Mouse (Mus musculus) retina, postnatal 7 days (tissue): ENCODE results near the gene Ghrh.
"Not testable (repeated sequence)": the region's sequence is repeated elsewhere in the genome, so short reads cannot be mapped to it uniquely, and the experiment has no call there.

Source experiments
- DNase-seq: peaks from one replicate; pipeline ENCODE4 v3.0.0-alpha.2; 2012; ENCODE audit warnings: low read depth, low spot score

Ghrh gene

DNA sequence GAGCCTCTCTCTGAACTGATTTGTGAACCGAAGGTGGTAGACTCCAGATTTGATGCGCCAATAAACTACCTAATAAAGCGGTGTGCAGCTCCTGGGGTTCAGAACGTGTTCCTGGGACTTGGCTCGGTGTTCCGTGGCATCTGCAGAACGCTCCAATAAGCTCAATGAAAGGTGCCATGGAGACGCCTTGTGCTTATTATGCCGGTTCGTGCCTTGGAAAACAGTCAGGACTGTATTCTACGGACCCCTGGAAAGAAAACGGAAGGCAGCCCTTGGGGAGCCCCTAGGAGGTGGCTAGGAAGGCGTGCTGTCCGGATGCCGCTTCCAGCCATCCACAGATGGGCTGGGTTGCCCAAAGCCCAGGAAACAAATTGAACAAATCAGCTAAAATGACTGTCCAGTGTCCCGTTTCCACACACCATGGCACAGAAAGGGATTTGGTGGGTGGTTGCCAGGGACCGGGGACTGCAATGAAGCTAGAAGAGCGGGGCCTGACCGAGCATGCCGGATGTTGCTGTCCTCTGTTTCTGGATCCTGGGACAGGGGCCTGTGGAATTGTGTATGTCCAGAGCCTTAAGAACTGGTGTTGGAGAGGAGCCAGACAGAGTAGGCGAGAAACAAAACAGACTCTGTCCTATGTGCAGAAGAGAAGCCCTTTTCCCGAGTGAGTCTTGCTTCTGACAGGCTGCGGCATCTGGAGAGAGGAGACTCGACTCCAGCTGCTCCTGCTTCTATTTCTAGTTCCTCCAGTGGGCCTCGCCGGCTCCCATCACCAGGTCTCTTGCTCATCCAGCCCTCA is at the start of gene Ghrh:
TSS of gene Ghrh (minus strand) at position 146 of the 799 bp plus-strand sequence.
- DNase-seq, result no peak

DNA sequence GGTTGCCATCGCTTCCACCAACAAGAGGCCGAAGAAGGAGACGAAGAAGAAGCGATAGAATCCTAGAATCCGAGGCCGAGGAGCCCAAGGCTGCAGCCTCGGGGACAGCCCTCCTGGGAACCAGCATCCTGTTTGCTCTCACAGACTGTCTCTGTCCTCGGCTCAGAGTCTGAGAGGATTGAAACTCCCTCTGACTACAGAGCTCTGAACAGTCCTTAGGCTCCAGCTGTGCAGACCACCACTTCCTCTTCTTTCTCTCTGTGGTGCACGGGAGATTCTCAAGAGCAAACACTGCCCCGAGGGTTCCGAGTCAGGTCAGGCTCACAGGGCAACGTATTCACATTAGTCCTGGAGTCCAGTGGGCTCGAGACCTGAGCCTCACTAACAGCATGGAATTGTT is 48.7 kb upstream of the Ghrh start:
- DNase-seq, result no peak

DNA sequence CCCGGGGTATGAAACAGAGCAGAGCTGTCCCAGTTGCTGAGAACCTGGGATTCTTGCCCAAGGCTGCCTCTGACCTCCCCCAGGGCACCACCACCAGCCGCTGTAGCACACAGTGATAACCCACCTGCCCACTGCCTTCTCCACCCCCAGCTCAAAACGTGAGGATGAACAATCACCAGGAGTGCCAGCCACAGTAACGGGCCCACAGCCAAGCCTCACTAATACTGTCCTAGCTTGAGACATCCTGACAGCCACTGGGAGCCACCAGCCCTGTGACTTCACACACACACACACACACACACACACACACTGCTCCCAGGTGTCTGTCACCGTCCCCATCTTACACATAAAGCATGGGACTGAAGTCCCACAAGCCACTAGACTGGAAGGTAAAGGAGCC is 48.1 kb upstream of the Ghrh start:
- DNase-seq, result no peak

DNA sequence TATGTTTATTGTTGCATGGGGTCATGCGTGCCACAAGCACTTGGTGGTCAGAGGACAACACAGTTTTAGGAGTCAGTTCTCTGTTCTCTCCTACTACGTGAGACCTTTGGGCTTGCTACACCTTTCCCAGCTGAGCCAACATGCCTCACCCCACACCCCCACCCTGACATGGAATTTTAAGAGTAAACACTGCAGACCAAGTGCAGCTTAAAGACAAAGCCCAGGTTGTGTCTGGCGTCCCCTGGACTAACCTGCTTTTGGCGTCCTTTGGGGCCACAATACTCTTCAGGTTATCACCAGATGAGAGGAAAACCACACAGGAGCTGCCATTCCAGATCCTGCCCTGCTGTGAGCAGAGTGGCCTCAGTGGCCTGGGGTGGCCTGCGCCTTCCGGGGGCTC is 47.6 kb upstream of the Ghrh start:
- no peak for DNase-seq

DNA sequence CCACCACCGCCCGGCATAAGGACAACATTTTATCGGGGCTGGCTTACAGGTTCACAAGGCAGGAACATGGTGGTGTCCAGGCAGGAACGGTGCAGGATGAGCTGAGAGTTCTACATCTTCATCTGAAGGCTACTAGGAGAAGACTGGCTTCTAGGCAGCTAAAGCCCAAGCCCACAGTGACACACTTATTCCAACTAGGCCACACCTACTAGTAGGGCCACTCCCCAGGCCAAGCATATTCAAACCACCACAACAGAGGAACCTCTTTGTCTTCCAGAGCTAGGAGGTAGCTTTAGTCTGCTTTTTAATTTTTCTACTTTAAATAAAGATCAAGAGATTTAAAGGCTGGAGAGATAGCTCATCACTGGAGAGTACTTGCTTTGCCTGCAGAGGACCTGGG is 46.2 kb upstream of the Ghrh start:
- DNase-seq, result no peak

DNA sequence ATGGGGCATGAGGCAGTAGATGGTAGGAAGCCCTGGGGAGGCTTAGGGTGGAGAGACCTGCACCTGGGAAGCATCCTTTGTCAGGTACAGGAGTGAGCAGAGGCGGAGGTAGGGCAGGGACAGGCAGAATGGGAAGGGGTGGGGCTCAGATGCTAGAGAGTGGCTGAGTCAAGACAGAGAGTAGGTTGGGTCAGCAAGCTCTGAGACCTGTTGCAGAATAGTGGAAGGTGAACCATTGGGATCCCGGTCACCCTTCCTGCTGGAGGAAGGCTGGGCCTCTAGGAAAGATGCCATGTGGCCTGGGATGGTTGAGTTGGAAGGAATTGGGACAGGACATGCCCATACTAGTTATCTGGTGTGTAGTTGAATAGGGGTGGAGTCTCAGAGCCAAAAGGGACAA is 45.0 kb upstream of the Ghrh start:
- DNase-seq, result no peak

DNA sequence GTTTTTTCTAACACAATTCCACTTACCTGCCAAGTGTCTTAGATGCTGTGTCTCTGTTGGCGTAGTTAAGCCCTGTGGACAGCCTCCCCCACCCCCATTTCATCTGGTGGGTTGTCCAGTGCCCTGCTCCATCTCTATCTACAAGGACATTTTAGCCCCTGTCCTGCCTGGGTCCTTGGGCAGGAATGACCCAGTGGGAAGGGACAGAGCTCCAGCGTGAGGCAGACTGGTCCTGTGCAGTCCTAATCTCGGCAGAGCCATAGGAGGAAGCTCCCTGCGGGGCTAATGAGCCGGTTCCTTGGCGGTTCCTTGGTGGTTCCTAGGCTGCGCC is 42.2 kb upstream of the Ghrh start:
- DNase-seq, result no peak

DNA sequence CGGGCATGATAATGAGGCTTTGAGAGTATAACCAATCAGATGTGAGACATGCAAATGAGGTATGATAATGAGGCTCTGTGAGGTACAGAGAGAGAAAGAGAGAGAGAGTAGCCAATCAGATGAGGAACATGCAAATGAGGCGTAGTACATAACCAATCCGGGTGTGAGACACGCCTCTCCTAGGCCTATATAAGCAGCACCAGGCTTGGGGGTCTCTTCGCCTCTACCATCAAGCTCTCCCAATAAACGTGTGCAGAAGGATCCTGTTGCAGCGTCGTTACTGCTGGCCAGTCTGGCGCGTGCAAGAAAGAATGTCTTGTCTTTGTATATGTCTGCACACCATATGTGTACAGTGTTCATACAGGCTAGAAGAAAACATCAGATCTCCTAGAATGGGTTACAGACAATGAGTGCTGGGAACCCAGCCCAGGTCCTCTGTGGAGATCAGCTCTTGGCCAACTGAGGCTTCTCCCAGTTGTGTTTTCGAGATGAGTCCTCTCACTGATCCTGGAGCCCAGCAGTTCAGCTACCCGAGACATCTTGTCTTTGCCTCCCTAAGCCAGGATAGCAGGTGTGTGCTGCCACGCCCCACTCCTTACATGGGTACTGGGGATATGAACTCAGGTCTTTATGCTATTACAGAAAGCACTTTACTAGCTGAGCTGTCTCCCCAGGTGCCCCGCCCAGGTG is 41.7 kb upstream of the Ghrh start:
- DNase-seq, result not testable (repeated sequence)

DNA sequence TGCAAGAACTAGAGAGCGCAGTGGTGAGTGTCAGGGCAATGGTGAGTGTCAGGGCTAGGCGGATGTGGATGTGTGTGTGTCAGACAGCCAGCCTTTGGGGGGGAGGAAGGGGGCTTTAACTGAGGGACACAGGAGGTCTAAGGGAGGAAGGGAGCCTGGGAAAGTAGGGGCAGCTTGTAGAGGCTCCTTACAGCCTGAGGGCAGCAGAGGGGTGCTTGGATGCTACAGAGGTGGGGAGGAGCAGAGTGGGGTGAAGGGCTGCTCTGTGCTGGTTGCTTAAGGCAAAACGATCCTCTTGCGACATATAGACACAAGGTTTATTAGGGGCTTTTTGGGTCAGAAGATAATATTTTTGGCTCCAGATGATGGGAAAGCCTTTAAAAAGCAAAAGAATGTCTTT is 37.5 kb upstream of the Ghrh start:
- no peak for DNase-seq

DNA sequence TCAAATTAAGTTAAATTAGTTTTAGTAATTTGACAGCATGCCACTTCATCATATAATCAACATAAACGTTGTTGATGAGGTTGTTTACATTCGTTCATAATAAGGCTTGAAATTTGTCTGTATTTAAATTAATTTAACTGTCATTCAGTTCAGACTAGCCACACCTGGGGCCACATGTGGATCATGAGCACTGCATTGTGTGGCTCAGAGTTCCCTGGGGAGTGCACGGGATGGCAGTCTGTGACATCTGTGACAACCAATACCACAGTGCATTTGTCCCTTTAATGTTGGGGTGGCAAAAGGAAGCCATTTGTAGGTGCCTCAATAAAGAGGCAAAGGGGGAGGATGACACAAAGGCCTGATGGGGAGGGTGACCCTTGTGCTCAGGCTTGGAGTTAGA is 29.7 kb upstream of the Ghrh start:
- DNase-seq, result no peak

DNA sequence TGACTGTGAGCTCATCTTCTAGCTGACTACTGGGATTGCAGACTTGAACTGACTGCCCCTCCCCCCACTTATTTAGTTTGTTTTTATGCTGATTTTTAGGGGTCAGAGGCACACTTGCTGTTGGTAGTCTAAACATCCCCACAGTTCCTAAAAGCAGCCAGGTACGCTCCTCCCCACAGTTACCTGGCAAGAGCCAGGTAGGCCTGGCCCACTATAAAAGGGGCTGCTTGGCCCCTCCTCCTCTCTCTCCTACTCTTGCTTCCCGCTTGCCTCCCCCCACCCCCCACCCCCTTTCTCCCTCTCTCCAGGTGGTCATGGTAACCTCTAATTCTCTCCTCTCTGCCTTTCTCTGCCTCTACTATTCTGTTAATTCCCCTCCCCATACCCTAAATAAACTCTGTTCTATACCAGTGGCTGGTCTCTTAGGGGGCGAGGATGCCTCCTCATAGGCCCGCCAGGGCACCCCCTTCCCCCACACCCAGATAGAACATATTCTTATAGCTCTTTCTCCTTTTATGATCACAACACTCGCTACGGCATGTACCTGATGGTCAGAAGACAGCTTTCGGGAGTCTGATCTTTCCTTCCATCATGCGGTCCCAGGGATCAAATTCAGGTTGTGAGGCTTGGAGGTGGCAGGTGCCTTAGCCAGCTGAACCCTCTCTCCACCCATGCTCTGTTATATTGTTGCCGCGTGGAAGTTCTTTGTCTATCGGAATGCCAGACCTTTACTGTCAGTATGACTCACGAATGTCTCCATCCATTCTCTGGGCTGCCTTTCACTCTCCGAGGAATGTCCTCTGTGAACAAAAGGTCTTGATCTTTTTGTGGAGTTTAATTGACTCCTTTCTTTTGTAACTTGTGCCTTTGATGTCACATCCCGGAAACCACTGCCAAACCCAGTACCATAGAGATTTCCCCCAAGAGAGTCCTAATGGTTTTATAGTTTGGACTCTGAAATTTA is 28.8 kb upstream of the Ghrh start:
- DNase-seq, result no peak

DNA sequence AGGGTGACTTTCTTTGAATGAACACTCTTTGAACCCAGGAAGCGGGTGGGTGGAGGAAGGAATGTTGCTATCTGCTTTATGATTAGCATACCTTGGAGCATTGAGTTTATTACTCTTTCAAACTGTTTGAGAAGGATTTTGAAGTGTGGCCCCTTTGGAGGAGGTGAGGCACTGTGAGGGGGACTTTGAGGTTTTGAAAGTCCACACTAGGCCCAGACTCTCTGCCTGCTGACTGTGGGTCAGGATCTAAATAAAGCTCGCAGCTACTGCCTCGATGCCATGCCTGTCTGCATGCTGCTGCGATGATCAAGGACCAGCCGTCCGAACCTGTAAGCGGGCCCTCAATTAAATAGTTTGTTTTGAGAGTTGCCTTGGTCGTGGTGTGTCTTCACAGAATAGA is 27.7 kb upstream of the Ghrh start:
- no peak for DNase-seq

DNA sequence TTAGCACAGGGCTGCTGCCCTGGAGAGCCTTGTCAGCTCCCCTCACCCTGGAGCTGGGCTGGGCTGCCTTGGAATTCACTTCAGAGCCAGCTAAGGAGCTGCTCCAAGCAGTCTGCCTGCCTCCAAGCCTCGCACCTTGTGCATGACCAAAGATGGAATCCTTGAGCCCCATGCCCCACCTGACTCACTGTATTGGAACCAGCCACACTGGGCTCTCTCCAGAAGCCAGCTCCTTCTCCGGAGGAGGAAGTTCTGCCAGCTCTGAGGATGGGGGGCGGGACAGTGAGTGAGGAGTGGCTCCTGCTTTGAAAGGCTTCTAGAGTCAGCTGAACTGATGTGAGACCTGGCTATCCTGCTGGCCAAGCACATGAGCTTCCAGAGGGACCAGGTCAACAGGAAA is 26.4 kb upstream of the Ghrh start:
- DNase-seq, result no peak

DNA sequence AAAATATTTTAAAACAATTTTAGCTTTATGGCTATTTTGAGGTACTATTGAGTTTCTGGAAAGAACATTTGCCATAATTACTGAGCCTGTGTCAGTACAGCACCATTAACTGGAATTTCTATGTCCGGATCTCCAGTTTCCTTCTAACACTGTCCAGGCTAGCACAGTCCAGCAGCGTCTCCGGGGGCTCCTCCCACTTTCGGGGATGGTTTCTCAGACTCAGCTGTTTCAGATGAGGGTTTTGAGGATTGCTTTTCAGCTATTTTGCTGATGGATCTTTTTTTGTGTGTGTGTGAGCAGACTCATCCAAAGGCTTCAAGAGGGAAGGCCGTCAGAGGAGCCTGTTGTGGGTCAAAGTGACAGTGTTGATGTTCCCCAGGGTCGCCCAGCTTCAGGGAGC is 24.4 kb upstream of the Ghrh start:
- no peak for DNase-seq

DNA sequence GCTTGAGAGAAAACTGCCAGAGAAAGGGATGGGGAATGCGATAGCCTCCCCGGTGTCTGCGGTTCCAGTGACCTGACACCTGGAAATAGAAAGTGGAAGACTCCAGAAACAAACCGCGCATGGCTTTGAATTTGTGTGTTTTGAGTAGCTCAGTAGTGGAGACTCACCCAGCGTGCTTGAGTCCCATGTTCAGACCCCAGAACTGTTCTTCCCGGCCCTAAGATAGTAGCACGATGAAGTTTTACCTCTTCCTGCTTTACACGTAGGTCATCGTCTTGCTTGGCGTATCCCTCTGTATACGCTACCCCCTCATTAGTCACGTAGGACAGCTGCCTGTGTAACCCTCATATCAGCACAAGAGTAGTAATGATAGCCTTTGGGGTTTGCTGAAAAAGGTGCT is 20.7 kb upstream of the Ghrh start:
- no peak for DNase-seq

DNA sequence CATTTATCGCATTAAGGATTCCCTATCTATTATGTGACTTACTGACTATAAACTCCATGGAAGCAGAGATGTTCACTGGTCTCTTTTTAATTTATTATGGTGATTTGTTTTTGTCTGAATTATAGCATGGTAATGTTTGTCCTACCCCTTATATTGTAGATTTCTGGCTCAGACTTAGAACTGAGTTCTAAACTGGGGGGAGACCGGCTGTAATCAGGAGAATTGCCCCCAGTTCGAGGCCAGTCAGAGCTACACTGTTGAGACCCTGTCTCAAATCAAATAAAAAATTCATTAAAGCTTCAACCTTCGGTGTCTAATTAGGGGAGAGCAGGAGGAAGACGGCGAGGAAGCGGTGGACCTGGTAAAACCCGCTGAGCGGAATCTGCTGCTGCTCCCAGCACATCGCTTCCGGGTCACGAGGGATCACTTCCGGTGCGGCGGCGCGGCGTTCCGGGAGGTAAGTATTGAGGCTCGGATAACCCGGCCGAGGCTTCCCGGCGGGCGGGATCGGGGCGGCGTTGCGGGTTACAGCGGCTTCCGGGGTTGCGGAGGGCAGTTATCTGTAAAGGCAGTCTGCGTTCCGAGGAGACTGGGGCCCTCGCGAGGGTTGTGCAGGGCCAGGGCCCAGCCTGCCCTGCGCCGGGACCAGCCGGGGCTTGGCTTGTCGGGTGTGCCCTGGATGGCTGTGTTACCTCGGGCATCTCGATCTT is 20.0 kb upstream of the Ghrh start, which contains the start of gene Manbal:
TSS of gene Manbal (plus strand) at position 411 of the 710 bp plus-strand sequence.
- peak; percentile 78 for DNase-seq

DNA sequence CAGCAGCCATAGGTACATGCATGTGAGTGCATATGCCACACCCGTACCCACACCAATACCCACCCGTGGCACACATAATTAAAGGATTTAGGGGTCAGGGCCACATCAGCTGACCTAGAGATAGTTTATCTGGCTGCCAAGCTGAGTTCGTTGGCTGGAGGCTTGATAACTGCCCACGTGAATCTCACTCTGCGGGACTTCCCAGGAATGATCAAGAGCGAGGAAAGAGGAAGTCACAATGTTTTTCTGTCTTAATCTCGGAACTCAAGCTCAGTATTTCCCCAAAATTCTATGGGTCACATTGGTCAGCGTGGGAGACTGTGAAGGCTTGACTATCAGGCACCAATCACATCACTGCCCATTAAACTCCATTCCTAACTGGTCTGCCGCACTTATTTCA is 19.5 kb upstream of the Ghrh start:
- no peak for DNase-seq

DNA sequence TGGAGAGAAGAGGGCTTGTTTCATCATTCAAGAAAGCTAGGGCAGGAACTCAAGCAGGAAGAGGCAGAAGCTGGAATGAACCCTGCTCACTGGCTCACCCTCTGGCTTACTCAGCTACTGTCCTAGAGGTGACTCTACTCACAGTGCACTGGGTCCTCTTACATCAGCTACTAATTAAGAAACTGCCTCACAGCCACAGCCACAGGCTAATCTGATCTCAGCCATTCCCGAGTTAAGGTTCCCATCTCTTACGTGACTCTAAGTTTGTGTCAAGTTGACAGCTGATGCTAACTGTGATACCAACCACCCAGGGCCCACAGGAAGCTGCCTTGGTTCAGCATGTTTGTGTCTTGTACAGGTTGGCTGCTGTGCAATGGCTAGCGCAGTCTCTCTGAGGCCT is 15.7 kb upstream of the Ghrh start:
- DNase-seq, result no peak

DNA sequence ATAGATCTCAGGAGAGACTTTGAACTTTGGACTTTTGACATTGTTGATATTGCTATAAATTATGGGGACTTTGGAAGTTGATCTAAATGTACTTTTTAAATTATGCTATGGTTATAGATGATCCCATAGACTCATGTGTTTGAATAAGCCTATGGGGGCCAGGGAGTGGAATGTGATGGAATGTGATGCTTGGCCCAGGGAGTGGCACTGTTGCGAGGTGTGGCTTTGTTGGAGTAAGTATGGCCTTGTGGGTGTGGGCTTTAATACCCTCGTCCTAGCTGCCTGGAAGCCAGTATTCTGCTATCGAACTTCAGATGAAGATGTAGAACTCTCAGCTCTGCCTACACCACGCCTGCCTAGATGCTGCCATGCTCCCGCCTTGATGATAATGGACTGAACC is 12.7 kb upstream of the Ghrh start:
- DNase-seq, result no peak

DNA sequence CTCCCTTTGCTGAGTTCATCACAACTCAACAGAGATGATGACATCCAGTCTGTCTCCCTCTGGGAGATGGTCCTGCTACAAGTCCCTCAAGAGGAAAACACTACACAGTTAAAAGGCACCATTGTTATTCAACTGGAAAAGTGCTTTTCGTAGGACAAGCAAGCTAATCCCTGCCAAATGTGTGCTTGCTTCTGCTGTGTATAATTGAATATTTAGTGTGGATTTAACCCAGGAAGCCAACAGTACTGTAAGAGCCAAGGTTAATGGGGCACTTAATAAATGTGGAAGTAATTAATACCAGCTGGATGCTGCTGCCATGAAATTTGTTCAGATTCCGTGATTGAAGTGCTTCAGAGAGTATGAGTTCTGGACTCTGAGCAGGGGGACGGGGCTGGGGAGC is 6.8 kb upstream of the Ghrh start:
- no peak for DNase-seq

DNA sequence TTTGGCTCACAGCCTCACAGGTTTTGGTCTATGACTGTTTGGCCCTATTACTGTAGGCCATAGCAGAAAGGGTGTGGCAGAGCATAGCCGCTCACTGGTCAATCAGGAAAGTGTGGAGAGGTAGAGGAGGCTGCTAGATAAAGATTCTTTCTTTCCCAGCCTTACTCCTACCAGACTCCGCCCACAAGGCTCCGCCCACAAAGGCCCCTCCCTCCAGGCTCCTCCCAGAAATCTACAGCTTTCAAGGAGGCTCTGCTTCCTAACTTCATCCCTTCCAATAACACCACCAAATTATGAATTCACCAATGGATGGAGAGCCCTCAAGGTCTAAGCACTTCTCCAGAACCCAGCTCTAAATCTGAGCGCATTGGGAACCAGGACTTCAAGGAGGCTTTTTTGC is 5.9 kb upstream of the Ghrh start:
- DNase-seq, result no peak
